Mouse (Mus musculus) C2C12 (cell line): ENCODE measurements around the gene Crabp2.

Experiments
- CTCF ChIP-seq: IDR thresholded peaks from one replicate; pipeline ENCODE4 v1.5.1; 2011; ENCODE audit not compliant: control insufficient read depth, insufficient read depth, insufficient read length
- MAX ChIP-seq: IDR thresholded peaks from one replicate; pipeline ENCODE4 v1.6.1; 2011; ENCODE audit warnings: mild to moderate bottlenecking, control low read depth
- MYOG ChIP-seq: IDR thresholded peaks from one replicate; pipeline ENCODE4 v1.6.1; 2011; ENCODE audit not compliant: control insufficient read depth, insufficient read length; ENCODE audit errors: extremely low read depth

DNA sequence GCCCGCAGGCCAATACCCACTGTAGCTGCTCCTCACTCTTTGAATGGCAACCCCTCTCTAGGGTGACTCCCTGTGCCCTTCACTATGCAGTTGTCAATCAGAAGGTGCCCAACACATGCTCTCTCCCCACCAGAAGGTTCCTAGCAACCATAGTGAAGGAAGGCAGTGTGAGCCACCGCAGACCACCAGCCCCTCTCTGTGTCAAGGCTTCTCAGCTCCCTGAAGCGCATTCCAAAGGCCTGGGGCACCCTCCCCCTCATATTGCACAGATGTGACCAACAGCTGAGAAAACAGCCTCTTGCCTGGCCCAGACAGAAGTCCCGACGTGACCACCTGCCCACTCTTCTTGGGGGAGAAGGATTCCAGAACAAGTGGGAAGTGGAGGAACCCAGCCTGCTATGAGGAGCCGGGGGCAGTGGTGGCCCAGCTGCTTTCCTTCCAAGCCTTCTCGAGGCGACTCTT is 23.8 kb downstream of the Crabp2 start:
- TF ChIP-seq CTCF, result no peak
- no peak for TF ChIP-seq MAX
- no peak for TF ChIP-seq MYOG
